Mouse (Mus musculus) c-Kit-negative CD71-positive TER-119-positive erythroid progenitor cells, embryonic 14.5 days (primary cell): ENCODE data around the gene Mtif2.

ENCODE experiments used
- DNase-seq: peaks from one replicate; pipeline ENCODE4 v3.0.0-alpha.2; 2013; ENCODE audit warnings: low read depth, low spot score

Mtif2 gene

DNA sequence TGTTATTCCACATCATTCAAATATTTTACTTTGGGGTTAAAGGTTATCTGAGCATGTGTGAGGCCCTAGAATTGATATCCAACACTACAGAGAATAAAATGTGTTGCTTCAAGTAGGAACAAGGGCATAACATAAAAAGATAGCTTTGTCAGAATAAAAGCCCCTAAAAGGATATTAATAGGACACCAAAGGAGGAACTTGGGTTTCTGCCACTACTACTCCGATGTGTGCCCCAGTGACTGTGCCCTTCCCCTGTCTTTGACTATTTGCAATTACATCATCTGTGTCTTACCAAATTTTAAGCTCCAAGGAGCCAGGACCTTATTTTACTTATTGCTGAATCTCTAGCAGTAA lies 23.2 kb downstream of the Mtif2 start:
- no peak for DNase-seq

DNA sequence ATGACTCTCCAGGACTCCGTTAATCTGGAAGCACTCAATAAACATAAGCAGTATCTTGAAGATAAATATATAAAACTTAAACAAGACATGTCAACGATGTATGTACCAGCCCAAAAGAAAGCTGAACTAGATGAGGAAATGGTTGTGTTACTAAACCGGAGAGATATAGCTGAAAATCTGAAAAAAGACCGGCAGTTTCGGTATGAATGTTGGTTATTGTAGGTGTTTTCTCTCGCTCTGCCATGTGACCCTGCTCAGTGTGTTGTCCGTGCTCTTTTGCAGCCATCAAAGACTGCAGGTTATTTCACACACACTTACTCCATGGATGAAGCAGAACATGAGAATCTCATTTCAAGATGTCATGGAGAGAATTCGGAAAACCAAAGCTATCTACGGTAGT lies 34.2 kb downstream of the Mtif2 start:
- no peak for DNase-seq

DNA sequence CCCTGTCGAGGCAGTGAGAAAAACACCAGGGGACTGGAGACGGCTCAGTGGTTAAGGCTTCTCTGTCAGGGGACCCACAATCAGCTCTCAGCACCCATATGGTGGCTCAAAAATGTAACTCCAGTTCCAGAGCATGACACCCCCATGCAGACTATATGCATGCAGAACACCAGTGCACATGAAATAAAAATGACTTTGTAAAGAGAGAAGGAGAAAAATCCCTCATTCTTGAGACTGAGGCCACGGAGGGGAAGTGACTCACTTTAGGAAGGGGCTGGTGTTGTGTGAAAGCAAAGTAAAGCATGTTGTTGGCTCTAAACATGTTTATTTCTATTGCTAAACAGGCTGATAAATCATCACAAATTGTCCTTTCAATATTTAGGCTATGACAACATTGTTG lies 34.8 kb downstream of the Mtif2 start:
- no peak for DNase-seq

DNA sequence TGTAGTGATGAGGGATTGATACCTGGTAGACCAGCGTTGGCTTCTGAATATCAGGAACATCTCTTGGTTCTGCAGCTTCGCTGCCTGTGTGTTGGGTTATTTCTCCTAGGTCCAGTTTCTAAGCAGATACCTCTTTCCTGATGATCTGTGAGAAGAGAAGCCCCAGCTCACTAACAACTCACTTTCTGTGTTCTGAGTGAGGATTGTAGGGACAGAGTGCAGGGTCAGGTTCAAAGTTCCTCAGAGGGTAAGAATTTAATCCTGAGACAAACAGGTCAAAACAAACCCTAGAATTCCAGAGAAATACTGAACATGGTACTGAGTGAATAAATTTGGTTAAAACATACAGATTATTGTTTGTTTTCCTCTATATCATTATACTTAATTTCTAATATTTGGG lies 37.2 kb downstream of the Mtif2 start:
- DNase-seq: no peak

DNA sequence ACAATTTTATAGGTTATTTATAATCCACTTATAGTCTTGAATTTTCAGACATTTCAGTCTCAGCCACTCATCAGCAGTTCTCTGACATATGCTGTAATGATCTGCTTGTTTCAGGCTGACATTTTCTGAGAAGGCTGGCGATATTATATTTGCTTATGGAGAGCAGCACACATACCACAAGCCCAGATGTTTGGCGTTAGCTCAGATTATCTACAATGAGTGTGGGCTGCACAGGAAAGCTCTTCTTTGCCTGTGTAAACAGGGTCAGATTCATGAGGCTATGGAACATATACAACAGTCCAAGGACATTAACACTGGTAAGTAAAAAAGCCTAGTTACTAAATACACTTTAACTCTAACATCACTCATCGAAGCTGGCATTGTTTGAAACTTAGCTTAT lies 45.3 kb downstream of the Mtif2 start:
- DNase-seq: no peak

DNA sequence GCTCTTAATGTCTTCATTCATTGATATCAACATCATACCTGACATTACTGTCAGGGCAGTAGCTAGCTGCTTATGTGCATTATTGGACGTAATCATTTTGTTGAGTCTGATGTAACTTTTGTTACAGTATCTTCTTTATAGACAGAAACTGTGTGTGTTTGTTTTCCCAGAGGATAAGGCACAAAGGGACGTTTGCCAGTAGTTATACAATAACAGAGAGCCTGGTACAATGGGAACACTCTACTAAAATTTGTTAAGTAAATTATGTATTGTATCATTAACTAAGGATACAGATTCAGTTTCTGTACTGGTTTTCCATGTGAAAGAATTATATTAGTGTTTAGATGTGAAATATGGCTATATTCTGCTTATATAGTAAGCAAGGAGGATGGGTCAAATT lies 46.4 kb downstream of the Mtif2 start:
- DNase-seq: no peak

DNA sequence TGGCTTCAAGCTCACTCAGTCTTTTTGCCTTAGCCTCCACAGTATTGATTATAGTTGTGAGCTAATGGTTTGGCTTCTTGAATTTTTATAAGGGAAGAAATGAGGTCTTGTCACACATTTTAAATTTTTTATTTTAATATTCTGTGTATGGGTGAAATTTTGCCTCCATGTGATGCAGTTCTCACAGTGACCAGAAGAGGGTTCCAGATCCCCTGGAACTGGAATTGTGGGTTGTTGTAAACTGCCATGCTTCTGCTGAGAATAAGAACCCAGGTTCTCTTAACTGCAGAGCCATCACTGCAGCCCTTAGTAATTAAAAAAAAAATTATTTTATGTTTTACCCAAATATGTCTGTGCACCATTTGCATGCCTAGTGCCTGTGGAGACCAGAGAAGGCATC lies 53.4 kb downstream of the Mtif2 start:
- no peak for DNase-seq
